Mouse (Mus musculus) ES-E14 (cell line): ENCODE results near the gene Ephb1. TPM values are rescaled to one million over a fixed set of nuclear protein-coding genes. Genes with fewer than 3 reads are reported as not detected.

Experiments
- DNase-seq: peaks from one replicate; pipeline ENCODE4 v3.0.0-alpha.2; 2013; ENCODE audit warnings: low read depth, low spot score
- H3K27ac ChIP-seq: 2 replicates; pipeline ENCODE4 v1.5.1; 2012; ENCODE audit warnings: low read depth, mild to moderate bottlenecking, low read length, moderate library complexity, mixed read lengths; ENCODE audit not compliant: poor library complexity, insufficient read depth, severe bottlenecking
- H3K36me3 ChIP-seq: 2 replicates; pipeline ENCODE4 v1.6.1; 2012; ENCODE audit warnings: mild to moderate bottlenecking, low read length, moderate library complexity, mixed read lengths; ENCODE audit not compliant: control insufficient read depth, poor library complexity, insufficient read depth, severe bottlenecking
- H3K4me1 ChIP-seq, 2 experiments: fragments of 150-350 bp in 1 of 2; sonication (generic) in 1 of 2; 2 replicates each; pipeline ENCODE4 v1.6.1; 2012; ENCODE audit warnings: low read length in 2 of 2, mild to moderate bottlenecking in 1 of 2, mixed read lengths in 1 of 2; ENCODE audit not compliant: control insufficient read depth in 2 of 2, insufficient read depth in 2 of 2, poor library complexity in 1 of 2
- H3K4me3 ChIP-seq, 2 experiments: fragments of 150-350 bp in 1 of 2; sonication (generic) in 1 of 2; 2 replicates each; pipeline ENCODE4 v1.5.1; 2012; ENCODE audit warnings: low read length in 2 of 2, low read depth in 1 of 2, mild to moderate bottlenecking in 1 of 2, mixed read lengths in 1 of 2; ENCODE audit not compliant: insufficient read depth in 1 of 2, poor library complexity in 1 of 2, severe bottlenecking in 1 of 2
- H3K9ac ChIP-seq: 2 replicates; pipeline ENCODE4 v1.6.1; 2012; ENCODE audit warnings: low read depth, mild to moderate bottlenecking, low read length, mixed read lengths; ENCODE audit not compliant: poor library complexity, insufficient read depth, severe bottlenecking
- H3K9me3 ChIP-seq: fragments of 150-350 bp; sonication (generic); 2 replicates; pipeline ENCODE4 v1.6.1; 2012; ENCODE audit warnings: low read depth, mild to moderate bottlenecking, low read length; ENCODE audit not compliant: control insufficient read depth, insufficient read depth
- CHD2 ChIP-seq: IDR thresholded peaks from 2 replicates; pipeline ENCODE4 v1.6.1; 2014; ENCODE audit warnings: mild to moderate bottlenecking, low read depth, low read length, inconsistent platforms
- HCFC1 ChIP-seq: IDR thresholded peaks from 2 replicates; pipeline ENCODE4 v1.6.1; 2012; ENCODE audit warnings: low read length, inconsistent platforms, borderline replicate concordance; ENCODE audit not compliant: insufficient read depth
- MAFK ChIP-seq: IDR thresholded peaks from 2 replicates; pipeline ENCODE4 v1.6.1; 2014; ENCODE audit warnings: mild to moderate bottlenecking, low read depth, low read length, inconsistent platforms; ENCODE audit not compliant: insufficient read depth
- ZC3H11A ChIP-seq: IDR thresholded peaks from 2 replicates; pipeline ENCODE4 v1.6.1; 2012; ENCODE audit warnings: low read depth, mild to moderate bottlenecking, inconsistent platforms, low read length, borderline replicate concordance
- ZNF384 ChIP-seq: IDR thresholded peaks from 2 replicates; pipeline ENCODE4 v1.6.1; 2012; ENCODE audit warnings: low read depth, low read length, inconsistent platforms
- in situ Hi-C, 2 experiments: fragments of 600-800 bp; cut with MboI; formaldehyde crosslinking; loops; one replicate each; pipeline ENCODE4 v1.15.1; 2025; ENCODE audit warnings: low sequenced_read_pairs in 2 of 2, inconsistent platforms in 1 of 2; ENCODE audit not compliant: unreplicated experiment in 2 of 2
- total RNA-seq: library from RNA; depleted of rRNA; stranded (reverse); fragments of 300-350 nt; gene quantifications from 2 replicates; pipeline ENCODE4 v1.2.3, GENCODE M21; 2012

The Ephb1 gene
- total RNA-seq, 1 experiment = 0.27 TPM

DNA sequence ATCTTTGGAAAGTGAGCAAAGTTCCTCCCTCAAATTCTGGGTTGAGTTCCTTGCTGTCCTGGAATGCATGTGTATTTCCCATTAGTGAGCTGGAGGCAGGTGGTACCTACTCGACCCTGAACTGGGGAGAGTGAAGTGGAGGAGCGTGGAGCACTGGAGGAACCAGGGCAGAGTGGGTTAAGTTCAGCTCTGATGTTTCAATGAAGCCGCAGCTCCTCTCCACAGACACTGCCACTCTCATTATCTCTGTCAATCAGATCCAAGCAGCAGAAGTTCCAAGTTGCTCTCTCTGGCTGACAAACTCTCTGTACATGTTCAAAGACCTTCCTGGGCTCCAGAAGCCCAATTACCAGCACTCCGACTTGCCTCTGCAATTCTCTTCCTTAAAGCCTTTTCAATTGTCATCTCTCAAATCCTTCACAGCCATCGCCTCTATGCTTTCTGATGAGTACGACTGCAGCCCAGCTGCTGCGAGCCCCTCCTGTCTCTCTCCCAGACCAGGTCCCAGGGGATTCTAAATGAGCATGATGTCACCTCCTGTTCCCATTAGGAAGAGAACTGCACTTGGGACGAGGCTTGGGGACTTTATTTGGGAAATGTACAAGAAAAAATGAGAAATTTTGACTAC lies 420.4 kb downstream of the Ephb1 start:
- H3K4me3 ChIP-seq = no peak overlapping the region
- in situ Hi-C loops = no loop called here
- DNase-seq = no peak
- H3K27ac ChIP-seq = no peak overlapping the region
- H3K9ac ChIP-seq = no peak overlapping the region
- H3K9me3 ChIP-seq = no peaks in the 10 kb centered on the region
- H3K4me1 ChIP-seq = no peaks in the 10 kb centered on the region
- no peaks in the 10 kb centered on the region for H3K36me3 ChIP-seq
- TF ChIP-seq ZC3H11A (no peak), CHD2 (no peak), HCFC1 (no peak), ZNF384 (no peak), MAFK (no peak)

GRCm38 (mm10) chr9:101924829-101925228 lies 429.7 kb downstream of the Ephb1 start:
- H3K9me3 ChIP-seq = no peaks in the 10 kb centered on the region
- DNase-seq = no peak
- H3K9ac ChIP-seq = no peak overlapping the region
- TF ChIP-seq HCFC1 = no peak
- no peak for TF ChIP-seq CHD2
- no peak for TF ChIP-seq ZC3H11A
- TF ChIP-seq ZNF384 = no peak
- TF ChIP-seq MAFK = no peak
- H3K27ac ChIP-seq = no peak overlapping the region
- H3K36me3 ChIP-seq = no peaks in the 10 kb centered on the region
- no peaks in the 10 kb centered on the region for H3K4me1 ChIP-seq
- in situ Hi-C loops = no loop called here
- no peak overlapping the region for H3K4me3 ChIP-seq

- DNase-seq = no peak
- H3K9ac ChIP-seq = no peak overlapping the region
- H3K27ac ChIP-seq = no peak overlapping the region
- no peak overlapping the region for H3K4me3 ChIP-seq
- H3K4me1 ChIP-seq = no peaks in the 10 kb centered on the region
- no peaks in the 10 kb centered on the region for H3K36me3 ChIP-seq
- in situ Hi-C loops = no loop called here
- H3K9me3 ChIP-seq = no peaks in the 10 kb centered on the region
- no peak for TF ChIP-seq HCFC1
- TF ChIP-seq CHD2 = no peak
- TF ChIP-seq MAFK = no peak
- TF ChIP-seq ZC3H11A = no peak
- TF ChIP-seq ZNF384 = no peak
These were observed 431.6 kb downstream of the Ephb1 start for GRCm38 (mm10) chr9:101922846-101923245.

- no peak for DNase-seq
- Histone ChIP-seq H3K4me1 (no peaks in the 10 kb centered on the region), H3K9me3 (no peaks in the 10 kb centered on the region), H3K27ac (no peak overlapping the region), H3K36me3 (no peaks in the 10 kb centered on the region), H3K4me3 (no peak overlapping the region), H3K9ac (no peak overlapping the region)
- in situ Hi-C loops = no loop called here
- no peak for TF ChIP-seq HCFC1
- TF ChIP-seq MAFK = no peak
- TF ChIP-seq CHD2 = no peak
- no peak for TF ChIP-seq ZNF384
- TF ChIP-seq ZC3H11A = no peak
These were observed 435.2 kb downstream of the Ephb1 start for GRCm38 (mm10) chr9:101919324-101919723.

DNA sequence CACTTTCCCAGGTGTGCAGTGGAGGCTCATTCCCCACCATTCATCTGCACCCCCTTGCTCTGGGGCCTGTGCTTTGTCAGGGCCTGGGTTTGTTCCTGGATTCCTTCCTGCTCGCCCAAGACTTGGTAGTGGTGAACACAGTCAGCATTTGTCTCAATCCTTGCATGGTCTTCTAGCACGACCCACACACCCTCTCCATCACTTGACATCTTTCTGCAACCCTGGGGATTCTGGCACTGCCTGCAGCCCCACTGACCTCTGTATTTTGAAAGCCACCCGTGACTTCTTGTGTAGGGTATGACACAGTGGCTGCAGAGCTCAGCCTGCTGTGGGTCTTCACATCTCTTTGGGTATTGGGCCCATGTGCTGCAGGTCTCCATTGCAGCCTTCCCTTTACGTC lies 435.7 kb downstream of the Ephb1 start:
- Histone ChIP-seq H3K4me1 (no peaks in the 10 kb centered on the region), H3K9ac (no peak overlapping the region), H3K36me3 (no peaks in the 10 kb centered on the region), H3K4me3 (no peak overlapping the region), H3K9me3 (no peaks in the 10 kb centered on the region), H3K27ac (no peak overlapping the region)
- TF ChIP-seq HCFC1 (no peak), ZC3H11A (no peak), MAFK (no peak), ZNF384 (no peak), CHD2 (no peak)
- no peak for DNase-seq
- in situ Hi-C loops = no loop called here
